Mouse (Mus musculus): Measurements from ENCODE around the gene Olfr1381. TPM values are rescaled to one million over a fixed set of nuclear protein-coding genes. Genes with fewer than 3 reads are reported as not detected.
A peak's percentile ranks its signal among the peaks of the same experiment; 100 is the strongest.
"Not testable (repeated sequence)": the region's sequence is repeated elsewhere in the genome, so short reads cannot be mapped to it uniquely, and the experiment has no call there.

The Olfr1381 gene
- total RNA-seq (2021): not detected

GRCm38 (mm10) chr11:49543149-49543548 is at the start of gene Olfr1381:
Gene Olfr1381 (plus strand): TSS chr11:49543449.
- DNase-seq (ENCODE audit: extremely low spot score in 1 of 2, low spot score in 2 of 2); intact Hi-C loops (cut with DNase I): not testable (repeated sequence)

- DNase-seq (ENCODE audit: extremely low spot score in 1 of 2, low spot score in 2 of 2): peak in 1 of 2 experiments; percentile 4
- intact Hi-C loops (cut with DNase I): no loop called here
Observed at GRCm38 (mm10) chr11:49518086-49518485, 25.2 kb upstream of the Olfr1381 start.

- intact Hi-C loops (cut with DNase I): no loop called here
- DNase-seq (ENCODE audit: extremely low spot score in 1 of 2, low spot score in 2 of 2): no peak
Observed at GRCm38 (mm10) chr11:49519348-49519747, 23.9 kb upstream of the Olfr1381 start, which contains the start of gene Olfr1383. Gene Olfr1383 (plus strand): TSS chr11:49519648.

- intact Hi-C loops (cut with DNase I): no loop called here
- no peak for DNase-seq (ENCODE audit: extremely low spot score in 1 of 2, low spot score in 2 of 2)
Observed at GRCm38 (mm10) chr11:49527947-49528346, 15.3 kb upstream of the Olfr1381 start, which contains the start of gene Olfr1382. Gene Olfr1382 (plus strand): TSS chr11:49528247.

- no peak for DNase-seq (ENCODE audit: extremely low spot score in 1 of 2, low spot score in 2 of 2)
- intact Hi-C loops (cut with DNase I): no loop called here
Observed at GRCm38 (mm10) chr11:49532761-49533160, 10.5 kb upstream of the Olfr1381 start.

GRCm38 (mm10) chr11:49536631-49537030 is 6.6 kb upstream of the Olfr1381 start:
- peak in 1 of 2 experiments; percentile 45 for DNase-seq (ENCODE audit: extremely low spot score in 1 of 2, low spot score in 2 of 2)
- intact Hi-C loops (cut with DNase I): not testable (repeated sequence)

- DNase-seq (ENCODE audit: extremely low spot score in 1 of 2, low spot score in 2 of 2): peak in 1 of 2 experiments; percentile 3
- intact Hi-C loops (cut with DNase I): not testable (repeated sequence)
Observed at GRCm38 (mm10) chr11:49554033-49554432, 10.8 kb downstream of the Olfr1381 start.

GRCm38 (mm10) chr11:49556578-49556977 is 13.3 kb downstream of the Olfr1381 start, which contains the start of gene Olfr1380:
Gene Olfr1380 (plus strand): TSS chr11:49556878.
- intact Hi-C loops (cut with DNase I); DNase-seq (ENCODE audit: extremely low spot score in 1 of 2, low spot score in 2 of 2): not testable (repeated sequence)

- DNase-seq (ENCODE audit: extremely low spot score in 1 of 2, low spot score in 2 of 2); intact Hi-C loops (cut with DNase I): not testable (repeated sequence)
Observed at GRCm38 (mm10) chr11:49575054-49575453, 31.8 kb downstream of the Olfr1381 start.

GRCm38 (mm10) chr11:49580452-49580851 is 37.2 kb downstream of the Olfr1381 start:
- intact Hi-C loops (cut with DNase I); DNase-seq (ENCODE audit: extremely low spot score in 1 of 2, low spot score in 2 of 2): not testable (repeated sequence)

- intact Hi-C loops (cut with DNase I): no loop called here
- DNase-seq (ENCODE audit: extremely low spot score in 1 of 2, low spot score in 2 of 2): no peak
Observed at GRCm38 (mm10) chr11:49590213-49590612, 47.0 kb downstream of the Olfr1381 start.

- intact Hi-C loops (cut with DNase I); DNase-seq (ENCODE audit: extremely low spot score in 1 of 2, low spot score in 2 of 2): not testable (repeated sequence)
Observed at GRCm38 (mm10) chr11:49597149-49597548, 53.9 kb downstream of the Olfr1381 start.

Other genes with a start within 250 kb of the Olfr1381 start
- not detected for gene Olfr10, start 238.7 kb upstream of the Olfr1381 start, total RNA-seq (2021)
- not detected for gene Olfr1391, start 220.7 kb upstream of the Olfr1381 start, total RNA-seq (2021)
- not detected for gene Olfr1390, start 208.3 kb upstream of the Olfr1381 start, total RNA-seq (2021)
- gene Olfr1389, start 120.4 kb upstream of the Olfr1381 start, total RNA-seq (2021): not detected
- gene Olfr1388, start 106.8 kb upstream of the Olfr1381 start, total RNA-seq (2021): under 1 TPM; 0.30 to 0.54 TPM
- gene Olfr1387, start 88.1 kb upstream of the Olfr1381 start, total RNA-seq (2021): not detected
- not detected for gene Olfr1386, start 78.4 kb upstream of the Olfr1381 start, total RNA-seq (2021)
- gene Olfr1385, start 54.4 kb upstream of the Olfr1381 start, total RNA-seq (2021): under 1 TPM in 1 of 2 experiments, not detected in 1; 0.11 TPM
- not detected for gene Olfr1384, start 36.7 kb upstream of the Olfr1381 start, total RNA-seq (2021)
- under 1 TPM in 1 of 2 experiments, not detected in 1; 0.34 TPM for gene Olfr1383, start 23.8 kb upstream of the Olfr1381 start, total RNA-seq (2021)
- gene Olfr1382, start 15.2 kb upstream of the Olfr1381 start, total RNA-seq (2021): not detected
- gene Olfr1380, start 13.4 kb downstream of the Olfr1381 start, total RNA-seq (2021): not detected
- gene Flt4, start 65.8 kb downstream of the Olfr1381 start, total RNA-seq (2021): 1 to 10 TPM; 3.4 to 3.8 TPM
- gene Scgb3a1, start 120.2 kb downstream of the Olfr1381 start, total RNA-seq (2021): not detected
- gene Cnot6, start 169.3 kb downstream of the Olfr1381 start, total RNA-seq (2021): 10 to 100 TPM; 47.6 to 48.9 TPM